Mouse (Mus musculus) megakaryocyte, embryonic 14.5 days (primary cell): ENCODE data around the gene Cracr2b.

Experiments used
- FLI1 ChIP-seq: IDR thresholded peaks from 2 replicates; pipeline ENCODE4 v1.6.1; 2012; ENCODE audit warnings: low read length, inconsistent platforms, mixed read lengths
- GATA1 ChIP-seq: IDR thresholded peaks from 3 replicates; pipeline ENCODE4 v1.6.1; 2012; ENCODE audit warnings: mixed read lengths, low read length, inconsistent platforms, borderline replicate concordance

- TF ChIP-seq GATA1 (no peak), FLI1 (no peak)
These were observed 41.9 kb upstream of the Cracr2b start for GRCm38 (mm10) chr7:141418970-141419369.
